Mouse (Mus musculus): ENCODE data around the gene Foxj1. TPM values are rescaled to one million over a fixed set of nuclear protein-coding genes. Genes with fewer than 3 reads are reported as not detected.
"Not testable (repeated sequence)": the region's sequence is repeated elsewhere in the genome, so short reads cannot be mapped to it uniquely, and the experiment has no call there.

The Foxj1 gene
- polyA plus RNA-seq, 1 experiment from 2014 or later = 2.9 TPM

GRCm38 (mm10) chr11:116365432-116365831 is 30.2 kb upstream of the Foxj1 start:
- Histone ChIP-seq H3K27me3 (no peaks in the 10 kb centered on the region), H3K9ac (no peak overlapping the region), H3K4me3 (replicated peaks) (no peak overlapping the region), H3K36me3 (no peaks in the 10 kb centered on the region), H3K4me2 (0 out of 2 replicates have a peak overlapping the region, but pooled peaks have one; percentile 7), H3K9me3 (replicated peaks) (no peaks in the 10 kb centered on the region), H3K4me1 (peaks cover 28% of the 10 kb centered on the region), H3K27ac (no peak overlapping the region)
- WGBS = 55% methylated on average over 13 of the region's 13 CpGs
- ATAC-seq (replicated peaks; ENCODE audit: low FRiP score) = no peak

- no peak overlapping the region for H3K9ac ChIP-seq
- peaks cover 3% of the 10 kb centered on the region for H3K36me3 ChIP-seq
- H3K4me3 ChIP-seq (replicated peaks) = no peak overlapping the region
- no peak for ATAC-seq (replicated peaks; ENCODE audit: low FRiP score)
- H3K9me3 ChIP-seq (replicated peaks) = no peaks in the 10 kb centered on the region
- no peak overlapping the region for H3K4me2 ChIP-seq
- WGBS = 62% methylated on average over 11 of the region's 11 CpGs
- no peak overlapping the region for H3K27ac ChIP-seq
- H3K4me1 ChIP-seq = peaks cover 36% of the 10 kb centered on the region
- H3K27me3 ChIP-seq = no peaks in the 10 kb centered on the region
Measured at GRCm38 (mm10) chr11:116362015-116362414, 26.8 kb upstream of the Foxj1 start.

GRCm38 (mm10) chr11:116360915-116361314 is 25.7 kb upstream of the Foxj1 start:
- not testable (repeated sequence) for H3K9ac ChIP-seq; H3K36me3 ChIP-seq; H3K27me3 ChIP-seq; H3K4me2 ChIP-seq; H3K4me3 ChIP-seq (replicated peaks); ATAC-seq (replicated peaks; ENCODE audit: low FRiP score); H3K9me3 ChIP-seq (replicated peaks); H3K27ac ChIP-seq
- 97% methylated on average over 5 of the region's 5 CpGs for WGBS
- H3K4me1 ChIP-seq = peaks cover 35% of the 10 kb centered on the region

GRCm38 (mm10) chr11:116359652-116360051 is 24.5 kb upstream of the Foxj1 start:
- Histone ChIP-seq H3K4me2 (no peak overlapping the region), H3K36me3 (peaks cover 10% of the 10 kb centered on the region), H3K27ac (0 out of 2 replicates have a peak overlapping the region, but pooled peaks have one; percentile 4), H3K4me1 (peaks cover 26% of the 10 kb centered on the region), H3K4me3 (replicated peaks) (no peak overlapping the region), H3K9me3 (replicated peaks) (no peaks in the 10 kb centered on the region), H3K9ac (no peak overlapping the region), H3K27me3 (no peaks in the 10 kb centered on the region)
- no peak for ATAC-seq (replicated peaks; ENCODE audit: low FRiP score)
- 88% methylated on average over 12 of the region's 12 CpGs for WGBS

DNA sequence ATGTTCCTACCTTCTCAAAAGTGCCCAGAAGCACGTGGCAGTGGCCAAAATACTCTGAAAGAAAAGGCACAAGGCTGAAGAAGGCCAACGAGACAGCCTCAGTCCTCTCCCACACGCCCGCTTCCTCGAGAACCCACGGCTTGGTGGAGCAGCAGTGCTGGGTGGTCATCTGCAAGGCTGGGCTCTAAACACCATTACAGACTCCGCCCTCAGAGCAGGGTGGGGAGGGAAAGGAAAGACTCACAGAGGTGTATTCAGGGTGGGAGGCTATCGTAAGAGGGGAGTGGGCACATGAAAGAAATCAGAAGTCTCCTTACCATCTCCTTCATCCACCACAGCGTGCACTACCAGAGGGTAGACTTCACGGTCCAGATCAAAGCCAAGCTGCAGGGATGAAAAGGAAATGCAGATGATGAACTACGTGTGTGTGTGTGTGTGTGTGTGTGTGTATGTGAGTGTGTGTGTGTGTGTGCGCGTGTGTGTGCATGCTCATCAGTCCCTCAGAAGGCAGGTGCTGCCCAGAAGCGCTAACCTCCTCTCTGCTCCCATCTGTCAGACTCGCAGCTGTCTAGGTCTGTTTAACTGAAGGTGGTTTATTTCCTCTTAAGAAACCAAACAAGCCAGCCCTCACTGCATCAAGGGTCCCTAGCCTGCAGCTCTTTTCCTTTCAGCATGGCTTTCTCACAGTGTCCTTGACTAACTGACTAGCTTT is 23.9 kb upstream of the Foxj1 start:
- H3K36me3 ChIP-seq = peaks cover 14% of the 10 kb centered on the region
- peaks cover 21% of the 10 kb centered on the region for H3K4me1 ChIP-seq
- no peaks in the 10 kb centered on the region for H3K9me3 ChIP-seq (replicated peaks)
- H3K9ac ChIP-seq = no peak overlapping the region
- H3K4me2 ChIP-seq = no peak overlapping the region
- 38% methylated on average over 15 of the region's 15 CpGs for WGBS
- ATAC-seq (replicated peaks; ENCODE audit: low FRiP score) = no peak
- H3K4me3 ChIP-seq (replicated peaks) = no peak overlapping the region
- peak overlapping the region; percentile 4; the same call in 1 of the 2 replicates for H3K27ac ChIP-seq
- H3K27me3 ChIP-seq = no peaks in the 10 kb centered on the region

DNA sequence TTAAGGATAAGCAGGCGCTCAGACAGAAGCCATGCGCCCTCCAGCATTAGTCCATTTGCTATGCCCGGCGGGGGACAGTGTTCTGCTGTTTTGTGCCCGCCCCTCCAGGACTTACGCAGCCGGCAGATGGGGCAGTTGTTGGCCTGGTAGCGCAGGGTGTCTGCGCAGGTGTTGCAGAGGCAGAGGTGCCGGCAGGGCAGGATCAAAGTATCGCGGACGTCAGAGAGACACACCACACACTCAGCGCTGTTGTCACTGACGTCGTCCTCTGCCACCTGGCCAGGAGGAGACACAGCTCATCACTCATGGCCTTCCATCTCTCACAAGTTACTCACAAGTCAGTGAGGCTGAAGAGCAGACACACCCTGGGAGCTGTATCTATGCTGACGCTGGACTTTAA is 19.3 kb upstream of the Foxj1 start:
- Histone ChIP-seq H3K9me3 (replicated peaks) (no peaks in the 10 kb centered on the region), H3K27me3 (no peaks in the 10 kb centered on the region), H3K4me2 (no peak overlapping the region), H3K36me3 (peaks cover 22% of the 10 kb centered on the region), H3K4me3 (replicated peaks) (no peak overlapping the region), H3K27ac (no peak overlapping the region), H3K9ac (no peak overlapping the region), H3K4me1 (peaks cover 12% of the 10 kb centered on the region)
- 54% methylated on average over 17 of the region's 17 CpGs for WGBS
- ATAC-seq (replicated peaks; ENCODE audit: low FRiP score) = no peak

GRCm38 (mm10) chr11:116353535-116353934 is 18.3 kb upstream of the Foxj1 start:
- no peak overlapping the region for H3K4me2 ChIP-seq
- no peaks in the 10 kb centered on the region for H3K9me3 ChIP-seq (replicated peaks)
- WGBS = 84% methylated on average over 8 of the region's 8 CpGs
- peaks cover 3% of the 10 kb centered on the region for H3K4me1 ChIP-seq
- peaks cover 19% of the 10 kb centered on the region for H3K36me3 ChIP-seq
- ATAC-seq (replicated peaks; ENCODE audit: low FRiP score) = no peak
- no peak overlapping the region for H3K4me3 ChIP-seq (replicated peaks)
- H3K27ac ChIP-seq = no peak overlapping the region
- no peaks in the 10 kb centered on the region for H3K27me3 ChIP-seq
- H3K9ac ChIP-seq = no peak overlapping the region

GRCm38 (mm10) chr11:116351294-116351693 is 16.1 kb upstream of the Foxj1 start:
- Histone ChIP-seq H3K4me1 (0 out of 2 replicates have a peak, but pooled peaks cover 2% of the 10 kb centered on the region), H3K27ac (no peak overlapping the region), H3K9ac (no peak overlapping the region), H3K4me2 (no peak overlapping the region), H3K4me3 (replicated peaks) (no peak overlapping the region), H3K27me3 (no peaks in the 10 kb centered on the region), H3K9me3 (replicated peaks) (no peaks in the 10 kb centered on the region), H3K36me3 (peaks cover 31% of the 10 kb centered on the region)
- WGBS = 81% methylated on average over 5 of the region's 5 CpGs
- no peak for ATAC-seq (replicated peaks; ENCODE audit: low FRiP score)

DNA sequence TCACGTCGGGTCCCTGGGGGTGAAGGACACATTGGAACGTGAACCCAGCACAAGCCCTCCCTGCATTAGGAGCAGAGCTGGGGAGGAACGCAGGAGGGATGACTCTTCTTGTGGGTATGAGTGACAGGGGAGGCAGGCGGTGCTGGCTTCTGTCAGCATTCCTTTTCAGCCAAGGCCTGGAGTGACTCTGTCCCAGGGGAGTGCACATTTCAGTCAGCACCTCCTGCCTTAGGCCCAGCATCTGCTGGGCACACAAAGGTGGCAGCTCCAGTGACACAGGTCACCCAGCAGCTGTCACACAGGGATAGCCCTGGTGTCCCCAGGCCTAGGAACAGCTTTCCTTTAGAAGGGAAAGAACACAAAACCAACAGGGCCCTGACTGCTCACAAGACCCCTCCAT is 12.8 kb upstream of the Foxj1 start:
- Histone ChIP-seq H3K9ac (no peak overlapping the region), H3K36me3 (peaks cover 17% of the 10 kb centered on the region), H3K4me3 (replicated peaks) (no peak overlapping the region), H3K27ac (no peak overlapping the region), H3K4me1 (peaks cover 5% of the 10 kb centered on the region), H3K9me3 (replicated peaks) (no peaks in the 10 kb centered on the region), H3K27me3 (no peaks in the 10 kb centered on the region), H3K4me2 (no peak overlapping the region)
- 76% methylated on average over 5 of the region's 5 CpGs for WGBS
- no peak for ATAC-seq (replicated peaks; ENCODE audit: low FRiP score)

DNA sequence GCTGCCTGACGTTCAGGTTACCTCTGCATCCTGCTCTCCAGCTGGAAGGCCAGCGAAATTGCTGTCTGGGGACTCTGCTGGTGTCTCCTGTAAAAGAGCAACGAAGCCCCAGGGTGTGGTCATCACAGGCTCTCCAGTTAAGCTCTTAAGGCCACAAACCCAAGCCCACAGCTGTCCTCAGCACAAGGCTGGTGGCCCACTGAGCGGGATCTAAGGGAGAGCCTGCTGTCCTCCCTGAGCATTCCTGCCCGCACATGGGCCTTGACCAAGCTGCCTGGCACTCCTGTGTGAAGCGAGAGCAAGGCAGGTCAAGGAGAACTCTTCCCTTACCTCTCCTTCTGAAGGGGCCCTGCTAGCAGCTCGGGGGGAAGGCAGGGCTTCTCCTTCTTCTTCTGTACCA is 11.8 kb upstream of the Foxj1 start:
- no peak for ATAC-seq (replicated peaks; ENCODE audit: low FRiP score)
- Histone ChIP-seq H3K27me3 (no peaks in the 10 kb centered on the region), H3K27ac (no peak overlapping the region), H3K9me3 (replicated peaks) (no peaks in the 10 kb centered on the region), H3K4me1 (peaks cover 15% of the 10 kb centered on the region), H3K9ac (no peak overlapping the region), H3K4me2 (no peak overlapping the region), H3K36me3 (peaks cover 17% of the 10 kb centered on the region), H3K4me3 (replicated peaks) (no peak overlapping the region)
- 78% methylated on average over 7 of the region's 7 CpGs for WGBS

DNA sequence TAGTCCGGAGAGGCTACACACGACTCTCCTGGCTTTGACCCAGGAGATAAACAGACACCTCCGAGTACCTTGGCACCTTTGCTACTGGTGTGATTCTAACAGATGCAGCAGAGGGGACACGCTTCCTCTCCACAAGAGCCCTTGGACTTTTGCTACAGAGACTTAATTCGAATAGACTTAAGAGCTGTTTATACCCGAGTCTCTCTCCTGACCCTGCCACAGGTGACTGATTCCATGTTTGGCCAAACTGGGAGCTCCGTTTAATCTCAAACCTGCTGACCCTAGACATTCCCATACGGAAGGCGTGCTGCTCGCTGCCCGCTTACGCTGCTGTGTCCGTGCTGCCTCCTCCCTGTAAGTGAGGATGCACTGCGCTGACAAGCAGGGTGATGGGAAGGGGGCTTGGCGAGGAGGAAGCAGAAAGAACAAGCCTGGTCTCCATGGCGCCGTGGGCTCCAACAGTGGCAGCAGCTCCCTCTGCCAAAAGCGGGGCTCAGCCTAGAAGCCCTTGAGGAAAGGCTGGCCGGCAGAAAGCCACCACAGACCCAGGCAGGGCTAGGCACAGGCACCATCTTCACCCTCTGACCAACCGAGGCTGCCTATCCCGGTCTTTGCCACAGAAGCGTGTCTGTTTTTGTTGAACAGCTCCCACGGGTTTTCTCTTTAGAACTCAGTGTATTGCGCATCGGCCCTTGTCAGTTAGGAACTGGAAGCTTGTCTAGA is 7.0 kb upstream of the Foxj1 start:
- Histone ChIP-seq H3K27me3 (peaks cover under 1% of the 10 kb centered on the region; the same call in 1 of the 2 replicates), H3K36me3 (peaks cover 13% of the 10 kb centered on the region), H3K9ac (no peak overlapping the region), H3K4me1 (peaks cover 44% of the 10 kb centered on the region), H3K9me3 (replicated peaks) (no peaks in the 10 kb centered on the region), H3K27ac (peak overlapping the region; percentile 67), H3K4me3 (replicated peaks) (no peak overlapping the region; the same call in 1 of the 2 replicates), H3K4me2 (peak overlapping the region; percentile 36)
- 46% methylated on average over 25 of the region's 25 CpGs for WGBS
- ATAC-seq (replicated peaks; ENCODE audit: low FRiP score) = peak; percentile 15; the same call in 1 of the 2 replicates

DNA sequence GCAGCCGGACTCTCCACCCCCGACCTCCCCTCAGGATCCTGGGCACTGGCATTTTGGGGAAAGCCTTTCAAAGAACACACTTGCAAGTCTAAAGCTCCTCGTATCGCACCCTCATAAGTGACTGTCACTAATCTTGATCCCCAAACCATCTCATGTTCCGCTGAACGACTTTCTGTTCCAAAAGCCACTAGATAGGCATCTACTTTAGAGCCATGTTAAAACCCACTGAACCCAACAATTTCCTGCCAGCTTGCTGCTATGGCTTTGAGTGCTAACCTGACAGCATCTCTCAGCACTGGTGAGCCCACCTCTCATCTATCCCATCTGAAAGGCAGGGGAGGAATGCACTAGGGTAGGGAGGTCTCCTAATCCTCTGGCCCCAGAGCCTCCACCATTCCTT is 2.3 kb upstream of the Foxj1 start:
- no peak overlapping the region for H3K9ac ChIP-seq
- H3K4me1 ChIP-seq = peaks cover 81% of the 10 kb centered on the region
- H3K4me3 ChIP-seq (replicated peaks) = no peak overlapping the region
- ATAC-seq (replicated peaks; ENCODE audit: low FRiP score) = no peak
- WGBS = 61% methylated on average over 6 of the region's 6 CpGs
- H3K27me3 ChIP-seq = peaks cover 31% of the 10 kb centered on the region
- H3K27ac ChIP-seq = no peak overlapping the region
- no peaks in the 10 kb centered on the region for H3K9me3 ChIP-seq (replicated peaks)
- H3K4me2 ChIP-seq = 0 out of 2 replicates have a peak overlapping the region, but pooled peaks have one; percentile 7
- H3K36me3 ChIP-seq = no peaks in the 10 kb centered on the region
